Mouse (Mus musculus): Measurements from ENCODE around the gene Iqsec1. TPM values are rescaled to one million over a fixed set of nuclear protein-coding genes. Genes with fewer than 3 reads are reported as not detected.

The Iqsec1 gene
- total and polyA plus RNA-seq, 2 experiments, result 8.9 to 69.3 TPM

DNA sequence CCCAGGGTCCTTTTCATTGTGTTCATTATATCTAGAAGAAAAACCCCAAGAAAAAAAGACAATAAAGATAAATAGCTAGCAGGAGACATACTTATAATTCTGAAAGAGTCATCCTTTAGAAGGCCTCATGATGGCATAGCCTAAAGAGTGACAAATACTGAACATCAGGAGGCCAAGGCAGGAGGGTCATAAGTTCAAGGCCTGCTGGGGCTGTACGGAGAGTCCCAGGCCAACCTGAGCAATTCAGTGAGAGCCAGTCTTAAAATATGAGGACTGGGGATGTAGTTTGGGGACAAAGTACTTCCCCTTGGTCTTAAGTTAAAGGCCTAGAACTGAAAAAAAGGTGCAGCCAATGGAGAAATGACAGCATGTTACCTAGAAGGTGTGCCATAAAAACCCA lies 301.7 kb downstream of the Iqsec1 start:
- no peak for DNase-seq (ENCODE audit: extremely low read depth, low read depth, low spot score)
- no peaks in the 10 kb centered on the region for H3K27me3 ChIP-seq (ENCODE audit: control insufficient read depth, insufficient read depth, low read length)
- 22% methylated on average over 1 of the region's 1 CpGs for WGBS
- no peak for TF ChIP-seq POLR2A (IDR thresholded peaks at IDR 0.05; ENCODE audit: extremely low read depth, insufficient read depth, low read length)
- no peak for TF ChIP-seq CTCF (IDR thresholded peaks at IDR 0.05; ENCODE audit: low read depth, low read length)
- peaks cover 21% of the 10 kb centered on the region for H3K4me1 ChIP-seq (ENCODE audit: control insufficient read depth, insufficient read depth, low read length)
- H3K4me3 ChIP-seq (ENCODE audit: insufficient read depth, low read depth, low read length), result no peak overlapping the region
- peaks cover 29% of the 10 kb centered on the region; the same call in 1 of the 2 replicates for H3K79me2 ChIP-seq (ENCODE audit: control insufficient read depth, insufficient read depth, low read length)
- H3K9ac ChIP-seq (ENCODE audit: low read depth, low read length), result no peak overlapping the region
- H3K36me3 ChIP-seq (ENCODE audit: control insufficient read depth, insufficient read depth, low read length), result peaks cover 16% of the 10 kb centered on the region
- H3K27ac ChIP-seq (replicated peaks; ENCODE audit: insufficient read depth, low read depth, low read length), result no peak overlapping the region

DNA sequence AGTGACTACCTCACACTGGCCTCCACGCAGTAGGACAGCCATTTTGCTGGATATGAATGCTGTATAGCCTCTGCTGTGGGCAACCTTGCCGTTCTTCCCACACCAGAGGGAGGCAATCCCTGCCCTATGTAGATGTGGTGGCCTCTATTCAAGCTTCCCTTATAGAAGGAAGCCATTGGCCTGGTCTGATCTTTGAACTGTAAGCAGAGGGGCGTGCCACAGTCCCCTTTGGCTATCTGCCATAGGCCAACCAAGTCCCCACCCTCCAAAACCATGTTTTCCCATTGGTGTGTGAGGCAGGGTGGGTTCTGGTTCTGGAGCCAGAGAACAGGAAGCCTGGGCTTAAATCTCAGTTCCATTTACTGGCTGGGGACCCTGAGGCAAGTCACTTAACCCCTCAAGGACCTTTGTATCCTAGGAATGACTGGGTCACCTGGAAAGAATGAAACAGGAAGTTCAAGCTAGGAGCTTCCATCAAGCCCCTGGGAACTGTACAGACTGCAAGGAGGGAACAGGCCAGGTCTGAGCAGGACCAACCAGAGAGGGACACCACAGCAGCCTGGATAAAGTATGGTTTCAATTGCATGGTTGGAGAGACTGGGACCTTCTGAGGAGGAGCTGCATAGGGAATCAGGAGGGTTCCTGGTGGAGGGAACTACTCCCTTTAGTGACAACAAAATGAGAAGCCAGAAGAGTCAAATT lies 304.5 kb downstream of the Iqsec1 start:
- Histone ChIP-seq H3K27ac (replicated peaks; ENCODE audit: insufficient read depth, low read depth, low read length) (no peak overlapping the region; the same call in 1 of the 2 replicates), H3K4me3 (ENCODE audit: insufficient read depth, low read depth, low read length) (no peak overlapping the region), H3K27me3 (ENCODE audit: control insufficient read depth, insufficient read depth, low read length) (no peaks in the 10 kb centered on the region), H3K79me2 (ENCODE audit: control insufficient read depth, insufficient read depth, low read length) (peaks cover 9% of the 10 kb centered on the region; the same call in 1 of the 2 replicates), H3K4me1 (ENCODE audit: control insufficient read depth, insufficient read depth, low read length) (peaks cover 36% of the 10 kb centered on the region), H3K36me3 (ENCODE audit: control insufficient read depth, insufficient read depth, low read length) (peaks cover 14% of the 10 kb centered on the region), H3K9ac (ENCODE audit: low read depth, low read length) (no peak overlapping the region)
- WGBS, result 33% methylated on average over 3 of the region's 3 CpGs
- peak; percentile 65 for DNase-seq (ENCODE audit: extremely low read depth, low read depth, low spot score)
- TF ChIP-seq CTCF (IDR thresholded peaks at IDR 0.05; ENCODE audit: low read depth, low read length), result no peak
- no peak for TF ChIP-seq POLR2A (IDR thresholded peaks at IDR 0.05; ENCODE audit: extremely low read depth, insufficient read depth, low read length)

DNA sequence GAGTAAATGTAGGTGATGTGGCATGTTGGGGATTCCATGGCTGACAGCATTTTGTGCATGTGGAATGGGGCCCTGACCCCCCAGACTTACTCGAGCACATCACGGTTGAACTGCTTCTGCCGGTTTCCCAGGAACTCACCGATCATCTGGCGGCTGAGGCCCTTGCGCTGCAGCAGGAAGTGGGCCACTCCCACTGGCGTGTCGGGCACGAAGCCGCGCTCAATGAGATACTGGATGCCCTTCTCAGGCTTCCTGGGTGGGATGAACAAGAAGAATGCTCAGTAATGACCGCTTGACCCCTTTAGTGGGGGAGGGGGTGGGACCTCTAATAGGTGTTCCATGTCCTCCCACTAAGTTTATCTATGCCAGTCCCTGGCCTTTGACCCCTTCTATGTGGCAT lies 308.1 kb downstream of the Iqsec1 start:
- WGBS, result 75% methylated on average over 12 of the region's 12 CpGs
- Histone ChIP-seq H3K27ac (replicated peaks; ENCODE audit: insufficient read depth, low read depth, low read length) (no peak overlapping the region), H3K4me1 (ENCODE audit: control insufficient read depth, insufficient read depth, low read length) (peaks cover 34% of the 10 kb centered on the region), H3K36me3 (ENCODE audit: control insufficient read depth, insufficient read depth, low read length) (peaks cover 12% of the 10 kb centered on the region; the same call in 1 of the 2 replicates), H3K79me2 (ENCODE audit: control insufficient read depth, insufficient read depth, low read length) (0 out of 2 replicates have a peak, but pooled peaks cover 4% of the 10 kb centered on the region), H3K27me3 (ENCODE audit: control insufficient read depth, insufficient read depth, low read length) (no peaks in the 10 kb centered on the region), H3K4me3 (ENCODE audit: insufficient read depth, low read depth, low read length) (no peak overlapping the region), H3K9ac (ENCODE audit: low read depth, low read length) (no peak overlapping the region)
- TF ChIP-seq POLR2A (IDR thresholded peaks at IDR 0.05; ENCODE audit: extremely low read depth, insufficient read depth, low read length), result no peak
- TF ChIP-seq CTCF (IDR thresholded peaks at IDR 0.05; ENCODE audit: low read depth, low read length), result no peak
- peak; percentile 63 for DNase-seq (ENCODE audit: extremely low read depth, low read depth, low spot score)

DNA sequence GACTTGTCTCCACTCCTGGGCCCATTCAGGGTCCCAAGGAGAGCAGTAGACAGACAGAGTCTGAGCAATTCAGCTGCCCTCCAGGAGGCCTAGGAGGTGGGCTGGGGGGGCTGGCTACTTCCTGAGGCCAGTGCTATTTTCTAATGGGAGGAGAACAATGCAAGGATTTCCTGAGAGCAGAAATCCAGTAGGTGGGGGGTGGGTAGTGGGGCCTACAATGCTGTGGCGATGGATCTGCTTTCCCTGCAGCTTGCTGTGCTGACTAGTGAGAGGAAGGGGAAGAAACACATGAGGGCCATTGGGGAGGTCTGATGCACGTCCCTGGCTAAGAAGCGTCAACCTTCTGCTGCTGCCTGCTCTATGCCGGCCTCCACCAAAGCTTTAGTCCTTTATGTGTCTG lies 309.7 kb downstream of the Iqsec1 start:
- H3K27me3 ChIP-seq (ENCODE audit: control insufficient read depth, insufficient read depth, low read length), result no peaks in the 10 kb centered on the region
- H3K27ac ChIP-seq (replicated peaks; ENCODE audit: insufficient read depth, low read depth, low read length), result no peak overlapping the region
- no peak overlapping the region for H3K9ac ChIP-seq (ENCODE audit: low read depth, low read length)
- no peak for DNase-seq (ENCODE audit: extremely low read depth, low read depth, low spot score)
- H3K79me2 ChIP-seq (ENCODE audit: control insufficient read depth, insufficient read depth, low read length), result no peaks in the 10 kb centered on the region
- H3K4me3 ChIP-seq (ENCODE audit: insufficient read depth, low read depth, low read length), result no peak overlapping the region
- 85% methylated on average over 4 of the region's 4 CpGs for WGBS
- TF ChIP-seq POLR2A (IDR thresholded peaks at IDR 0.05; ENCODE audit: extremely low read depth, insufficient read depth, low read length), result no peak
- peaks cover 26% of the 10 kb centered on the region for H3K4me1 ChIP-seq (ENCODE audit: control insufficient read depth, insufficient read depth, low read length)
- H3K36me3 ChIP-seq (ENCODE audit: control insufficient read depth, insufficient read depth, low read length), result peaks cover 17% of the 10 kb centered on the region; the same call in 1 of the 2 replicates

DNA sequence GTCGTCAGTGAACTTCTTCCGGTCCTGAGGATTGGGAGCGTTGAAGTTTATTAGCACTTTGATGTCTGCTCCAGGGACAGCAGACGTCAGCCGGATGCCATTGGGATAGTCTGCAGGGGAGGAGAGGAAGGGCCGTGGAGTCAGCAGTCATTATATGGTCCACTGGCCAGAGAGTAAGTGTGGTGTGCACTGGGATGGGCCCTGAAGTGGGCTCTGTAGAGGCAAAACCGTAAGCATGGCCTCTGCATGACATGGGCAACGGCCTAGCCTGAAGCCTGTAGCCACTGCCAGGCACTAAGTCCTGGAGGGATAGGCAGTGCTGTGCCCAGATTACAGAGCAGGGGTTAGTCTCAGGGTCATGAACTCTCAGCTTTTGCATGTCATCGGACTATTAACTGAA lies 319.8 kb downstream of the Iqsec1 start:
- TF ChIP-seq CTCF (IDR thresholded peaks at IDR 0.05; ENCODE audit: low read depth, low read length), result no peak
- no peak for TF ChIP-seq POLR2A (IDR thresholded peaks at IDR 0.05; ENCODE audit: extremely low read depth, insufficient read depth, low read length)
- Histone ChIP-seq H3K27me3 (ENCODE audit: control insufficient read depth, insufficient read depth, low read length) (no peaks in the 10 kb centered on the region), H3K79me2 (ENCODE audit: control insufficient read depth, insufficient read depth, low read length) (no peaks in the 10 kb centered on the region), H3K4me3 (ENCODE audit: insufficient read depth, low read depth, low read length) (no peak overlapping the region), H3K36me3 (ENCODE audit: control insufficient read depth, insufficient read depth, low read length) (peaks cover 36% of the 10 kb centered on the region), H3K27ac (replicated peaks; ENCODE audit: insufficient read depth, low read depth, low read length) (no peak overlapping the region), H3K9ac (ENCODE audit: low read depth, low read length) (no peak overlapping the region), H3K4me1 (ENCODE audit: control insufficient read depth, insufficient read depth, low read length) (no peaks in the 10 kb centered on the region)
- no peak for DNase-seq (ENCODE audit: extremely low read depth, low read depth, low spot score)
- 90% methylated on average over 9 of the region's 9 CpGs for WGBS

DNA sequence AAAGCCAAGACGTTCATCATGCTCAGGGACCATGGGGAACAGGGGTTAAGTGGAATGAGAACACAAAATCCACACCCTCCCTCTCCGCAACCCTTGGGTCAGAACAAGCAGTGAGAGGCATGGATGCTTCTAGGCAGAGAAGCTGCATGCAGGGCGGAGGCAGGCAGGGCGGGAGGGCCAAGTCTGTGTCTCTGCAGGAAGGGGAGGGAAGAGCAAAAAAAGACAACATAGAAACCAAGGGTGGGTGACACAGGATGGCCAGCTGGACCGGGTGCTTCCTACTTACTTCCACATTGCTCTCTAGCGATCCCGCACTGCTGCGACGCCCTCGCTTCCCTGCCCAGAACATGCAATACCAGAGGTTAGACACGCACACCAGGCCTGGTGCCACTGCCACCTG lies 324.7 kb downstream of the Iqsec1 start:
- Histone ChIP-seq H3K27ac (replicated peaks; ENCODE audit: insufficient read depth, low read depth, low read length) (no peak overlapping the region), H3K4me1 (ENCODE audit: control insufficient read depth, insufficient read depth, low read length) (no peaks in the 10 kb centered on the region), H3K9ac (ENCODE audit: low read depth, low read length) (no peak overlapping the region), H3K27me3 (ENCODE audit: control insufficient read depth, insufficient read depth, low read length) (no peaks in the 10 kb centered on the region), H3K36me3 (ENCODE audit: control insufficient read depth, insufficient read depth, low read length) (peaks cover 8% of the 10 kb centered on the region; the same call in 1 of the 2 replicates), H3K4me3 (ENCODE audit: insufficient read depth, low read depth, low read length) (no peak overlapping the region), H3K79me2 (ENCODE audit: control insufficient read depth, insufficient read depth, low read length) (no peaks in the 10 kb centered on the region)
- TF ChIP-seq CTCF (IDR thresholded peaks at IDR 0.05; ENCODE audit: low read depth, low read length) (no peak), POLR2A (IDR thresholded peaks at IDR 0.05; ENCODE audit: extremely low read depth, insufficient read depth, low read length) (no peak)
- WGBS, result 76% methylated on average over 11 of the region's 11 CpGs
- no peak for DNase-seq (ENCODE audit: extremely low read depth, low read depth, low spot score)
